Mouse (Mus musculus) embryonic facial prominence, embryonic 12.5 days (tissue): ENCODE measurements at regions not wholly inside any gene's neighbourhood (a gene's known extent, or its start where the extent isn't known, plus 50 kb on each side); places are given as distances from the start of the nearest gene placed in this dataset.

Source experiments
- ATAC-seq: fragments of 200-750 bp; cut with Nextera tagmentation; 2 replicates; pipeline ENCODE4 v1.8.0; 2017; ENCODE audit not compliant: insufficient number of reproducible peaks, insufficient read depth, low FRiP score, low TSS enrichment
- H3K27ac ChIP-seq: fragments of 300-500 bp; sonication (generic); 2 replicates; pipeline ENCODE4 v1.5.1; 2016; ENCODE audit warnings: mild to moderate bottlenecking
- H3K27me3 ChIP-seq: fragments of 300-500 bp; sonication (generic); 2 replicates; pipeline ENCODE4 v1.6.1; 2016; ENCODE audit warnings: mild to moderate bottlenecking, moderate library complexity
- H3K36me3 ChIP-seq: fragments of 300-500 bp; sonication (generic); 2 replicates; pipeline ENCODE4 v1.6.1; 2016; ENCODE audit warnings: mild to moderate bottlenecking
- H3K4me1 ChIP-seq: fragments of 300-500 bp; sonication (generic); 2 replicates; pipeline ENCODE4 v1.6.1; 2016
- H3K4me2 ChIP-seq: fragments of 300-500 bp; sonication (generic); replicated peaks from 2 replicates; pipeline ENCODE4 v1.6.1; 2016; ENCODE audit warnings: mild to moderate bottlenecking, moderate library complexity
- H3K4me3 ChIP-seq: fragments of 300-500 bp; sonication (generic); 2 replicates; pipeline ENCODE4 v1.5.1; 2016; ENCODE audit warnings: mild to moderate bottlenecking
- H3K9ac ChIP-seq: fragments of 300-500 bp; sonication (generic); 2 replicates; pipeline ENCODE4 v1.6.1; 2016; ENCODE audit warnings: mild to moderate bottlenecking, moderate library complexity
- H3K9me3 ChIP-seq: fragments of 300-500 bp; sonication (generic); 2 replicates; pipeline ENCODE4 v1.6.1; 2016; ENCODE audit warnings: mild to moderate bottlenecking, moderate library complexity
- WGBS: fragments of 180-500 bp; shearing (Covaris S2); methylation state at CpG from one replicate; pipeline ENCODE4 v1.1.7; 2016; 5-methylcytosine and 5-hydroxymethylcytosine counted together

DNA sequence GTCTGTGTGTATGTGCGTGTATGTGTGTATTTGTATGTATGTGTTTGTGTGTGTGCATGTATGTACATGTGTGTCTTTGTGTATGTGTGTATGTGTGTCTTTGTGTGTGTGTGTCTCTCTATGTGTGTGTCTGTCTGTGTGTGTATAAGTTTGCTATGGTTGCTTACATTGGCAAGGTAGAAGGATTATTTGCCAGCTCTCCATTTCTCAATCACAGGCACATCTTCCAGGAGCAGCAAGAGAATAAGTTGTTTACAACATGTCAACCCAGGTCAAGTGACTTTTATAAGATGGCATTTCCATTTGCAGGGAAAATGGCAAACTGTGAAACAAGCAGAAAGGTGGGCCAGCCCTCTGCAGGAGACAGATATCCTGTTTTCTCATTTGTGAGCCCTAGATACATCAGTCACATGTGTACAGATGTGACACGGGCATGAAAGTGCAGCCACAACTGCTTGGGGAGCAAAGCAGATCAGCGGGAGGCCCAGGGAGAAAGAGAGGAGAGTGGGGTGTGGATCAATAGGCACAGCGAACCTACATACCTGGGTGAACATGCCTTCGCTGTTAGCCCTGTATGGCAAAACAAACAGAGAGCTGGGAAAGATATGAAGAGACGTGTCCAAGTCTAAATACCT is 86.1 kb downstream of the Psmg1 start:
- Histone ChIP-seq H3K4me2 (no peak overlapping the region), H3K27ac (0 out of 2 replicates have a peak overlapping the region, but pooled peaks have one; percentile 4), H3K36me3 (no peaks in the 10 kb centered on the region), H3K9ac (no peak overlapping the region), H3K27me3 (no peaks in the 10 kb centered on the region), H3K4me3 (no peak overlapping the region), H3K9me3 (no peaks in the 10 kb centered on the region), H3K4me1 (no peaks in the 10 kb centered on the region)
- WGBS, result 79% methylated on average over 6 of the region's 6 CpGs
- no peak for ATAC-seq

DNA sequence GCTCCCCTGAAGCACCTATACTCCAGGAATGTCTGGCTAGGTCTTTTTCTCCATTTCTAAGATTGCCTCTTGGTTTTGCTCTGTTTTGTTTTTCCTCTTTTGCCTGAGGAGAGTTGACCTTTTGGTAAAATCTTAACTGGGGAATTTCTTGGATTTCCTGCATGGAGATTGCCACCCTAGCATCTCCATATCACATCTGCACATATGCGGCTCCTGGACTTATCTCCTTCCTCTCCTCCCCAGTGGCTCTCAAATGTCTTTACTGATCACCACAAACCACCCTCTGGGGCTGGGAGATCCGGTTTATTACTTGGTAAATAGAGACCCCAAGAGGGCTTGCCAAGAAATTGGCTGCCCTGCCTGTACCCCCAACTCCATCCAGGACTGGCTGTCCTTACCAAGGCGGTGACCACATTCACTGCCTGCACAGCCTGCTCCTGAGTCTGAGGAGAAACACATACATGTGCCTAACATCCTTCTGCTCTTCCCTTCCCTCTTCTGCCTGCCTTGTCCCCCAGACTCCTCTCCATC is 87.3 kb downstream of the Psmg1 start:
- no peaks in the 10 kb centered on the region for H3K27me3 ChIP-seq
- H3K27ac ChIP-seq, result no peak overlapping the region
- WGBS, result 39% methylated on average over 3 of the region's 3 CpGs
- H3K36me3 ChIP-seq, result no peaks in the 10 kb centered on the region
- H3K4me1 ChIP-seq, result no peaks in the 10 kb centered on the region
- H3K4me3 ChIP-seq, result no peak overlapping the region
- no peak for ATAC-seq
- H3K9ac ChIP-seq, result no peak overlapping the region
- H3K9me3 ChIP-seq, result no peaks in the 10 kb centered on the region
- H3K4me2 ChIP-seq, result no peak overlapping the region

DNA sequence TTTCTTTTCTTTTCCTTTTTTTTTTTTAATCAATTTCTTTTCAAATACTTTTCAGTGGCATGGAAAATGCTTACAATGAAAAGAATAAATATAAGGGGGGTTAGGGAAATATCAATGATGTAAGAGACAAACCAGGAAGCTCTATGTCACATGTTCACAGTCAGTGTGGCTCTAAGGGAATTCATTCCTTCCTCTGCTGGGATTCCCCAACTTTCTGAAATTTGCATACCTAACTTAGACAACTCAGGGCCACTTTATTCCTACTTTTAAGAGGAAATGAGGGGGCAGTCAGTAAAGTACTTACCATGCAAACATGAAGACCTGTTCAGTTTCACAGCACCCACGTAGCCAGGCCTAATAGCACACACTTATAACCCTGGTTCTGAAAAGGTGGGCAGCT is 88.6 kb downstream of the Psmg1 start:
- 84% methylated on average over 1 of the region's 1 CpGs for WGBS
- no peaks in the 10 kb centered on the region for H3K9me3 ChIP-seq
- no peak overlapping the region for H3K27ac ChIP-seq
- ATAC-seq, result no peak
- H3K4me1 ChIP-seq, result no peaks in the 10 kb centered on the region
- H3K27me3 ChIP-seq, result no peaks in the 10 kb centered on the region
- no peak overlapping the region for H3K4me3 ChIP-seq
- H3K36me3 ChIP-seq, result no peaks in the 10 kb centered on the region
- no peak overlapping the region for H3K9ac ChIP-seq
- H3K4me2 ChIP-seq, result no peak overlapping the region

DNA sequence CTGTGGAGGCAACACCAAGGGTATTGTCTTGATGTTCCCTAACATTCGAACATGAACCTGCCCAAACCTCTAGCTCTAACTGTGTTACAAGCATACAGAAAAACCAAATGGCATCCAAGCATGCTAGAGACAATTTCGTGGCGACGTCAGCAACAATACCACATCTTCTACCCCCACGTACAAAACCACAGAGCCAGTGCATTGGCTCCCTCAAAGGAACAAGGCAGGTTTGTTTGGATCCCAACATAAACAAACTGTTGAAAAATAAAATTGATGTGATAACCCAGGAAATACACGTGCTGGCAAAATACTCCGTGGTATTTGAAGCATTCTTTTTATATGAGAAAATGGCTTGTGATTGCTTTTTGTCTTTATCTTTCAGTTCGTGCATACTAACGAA is 89.4 kb downstream of the Psmg1 start:
- no peak overlapping the region for H3K4me2 ChIP-seq
- no peak for ATAC-seq
- 75% methylated on average over 9 of the region's 9 CpGs for WGBS
- no peak overlapping the region for H3K27ac ChIP-seq
- no peaks in the 10 kb centered on the region for H3K9me3 ChIP-seq
- no peak overlapping the region for H3K4me3 ChIP-seq
- no peak overlapping the region for H3K9ac ChIP-seq
- no peaks in the 10 kb centered on the region for H3K36me3 ChIP-seq
- no peaks in the 10 kb centered on the region for H3K27me3 ChIP-seq
- no peaks in the 10 kb centered on the region for H3K4me1 ChIP-seq

- Histone ChIP-seq H3K4me2 (no peak overlapping the region), H3K4me3 (no peak overlapping the region), H3K4me1 (no peaks in the 10 kb centered on the region), H3K27me3 (no peaks in the 10 kb centered on the region), H3K9me3 (no peaks in the 10 kb centered on the region), H3K27ac (no peak overlapping the region), H3K36me3 (no peaks in the 10 kb centered on the region), H3K9ac (no peak overlapping the region)
- no peak for ATAC-seq
- 66% methylated on average over 9 of the region's 9 CpGs for WGBS
Measured at GRCm38 (mm10) chr16:95900181-95900580, 90.6 kb downstream of the Psmg1 start.

- H3K4me1 ChIP-seq, result no peaks in the 10 kb centered on the region
- H3K9me3 ChIP-seq, result no peaks in the 10 kb centered on the region
- no peak for ATAC-seq
- no peak overlapping the region for H3K4me3 ChIP-seq
- no peaks in the 10 kb centered on the region for H3K27me3 ChIP-seq
- WGBS, result 88% methylated on average over 3 of the region's 3 CpGs
- no peak overlapping the region for H3K4me2 ChIP-seq
- no peaks in the 10 kb centered on the region for H3K36me3 ChIP-seq
- H3K9ac ChIP-seq, result no peak overlapping the region
- H3K27ac ChIP-seq, result no peak overlapping the region
Measured at GRCm38 (mm10) chr16:95899672-95900071, 91.1 kb downstream of the Psmg1 start.

GRCm38 (mm10) chr16:95897843-95898242 is 92.9 kb downstream of the Psmg1 start:
- Histone ChIP-seq H3K4me3 (no peak overlapping the region), H3K27ac (no peak overlapping the region), H3K9me3 (no peaks in the 10 kb centered on the region), H3K4me2 (no peak overlapping the region), H3K36me3 (no peaks in the 10 kb centered on the region), H3K9ac (no peak overlapping the region), H3K27me3 (no peaks in the 10 kb centered on the region), H3K4me1 (no peaks in the 10 kb centered on the region)
- no peak for ATAC-seq
- WGBS, result 78% methylated on average over 7 of the region's 7 CpGs

DNA sequence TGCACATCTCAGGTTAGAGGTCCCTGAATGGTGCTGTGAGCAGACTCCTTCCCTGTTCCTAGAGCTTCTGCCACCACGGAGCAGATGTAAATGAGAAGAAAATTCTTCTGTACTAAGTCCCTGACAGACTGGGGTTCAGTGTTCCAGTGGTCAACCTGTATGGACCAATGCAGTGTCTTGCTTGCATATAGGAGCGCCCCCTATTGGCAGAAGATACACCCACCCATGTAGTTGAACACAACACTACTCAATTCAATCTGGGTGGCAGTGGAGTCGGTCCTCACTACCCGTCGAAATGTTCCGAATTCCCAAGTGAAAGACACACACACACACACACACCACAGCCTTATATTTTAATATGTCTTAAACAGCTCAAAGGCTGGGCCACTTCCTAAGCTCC is 94.6 kb downstream of the Psmg1 start:
- ATAC-seq, result no peak
- 72% methylated on average over 6 of the region's 6 CpGs for WGBS

GRCm38 (mm10) chr16:95893534-95894290 is 97.0 kb downstream of the Psmg1 start:
- H3K9me3 ChIP-seq, result no peaks in the 10 kb centered on the region
- 76% methylated on average over 6 of the region's 6 CpGs for WGBS
- H3K4me3 ChIP-seq, result no peak overlapping the region
- ATAC-seq, result no peak
- H3K36me3 ChIP-seq, result no peaks in the 10 kb centered on the region
- H3K4me2 ChIP-seq, result no peak overlapping the region
- no peaks in the 10 kb centered on the region for H3K4me1 ChIP-seq
- H3K27ac ChIP-seq, result no peak overlapping the region
- no peak overlapping the region for H3K9ac ChIP-seq
- H3K27me3 ChIP-seq, result no peaks in the 10 kb centered on the region

More for the DNA sequence above, 94.6 kb downstream of the Psmg1 start:
- Histone ChIP-seq H3K4me2 (no peak overlapping the region), H3K4me1 (no peaks in the 10 kb centered on the region), H3K9me3 (no peaks in the 10 kb centered on the region), H3K4me3 (no peak overlapping the region), H3K36me3 (no peaks in the 10 kb centered on the region), H3K27me3 (no peaks in the 10 kb centered on the region), H3K27ac (no peak overlapping the region), H3K9ac (no peak overlapping the region)

- H3K9me3 ChIP-seq, result no peaks in the 10 kb centered on the region
- WGBS, result 80% methylated on average over 3 of the region's 3 CpGs
Measured at GRCm38 (mm10) chr16:95892356-95892755, 98.4 kb downstream of the Psmg1 start.

GRCm38 (mm10) chr16:95886131-95886530 is 104.6 kb downstream of the Psmg1 start:
- Histone ChIP-seq H3K9me3 (no peaks in the 10 kb centered on the region), H3K36me3 (no peaks in the 10 kb centered on the region), H3K4me1 (no peaks in the 10 kb centered on the region), H3K9ac (no peak overlapping the region), H3K4me2 (no peak overlapping the region), H3K27ac (no peak overlapping the region), H3K27me3 (no peaks in the 10 kb centered on the region), H3K4me3 (no peak overlapping the region)
- 70% methylated on average over 1 of the region's 1 CpGs for WGBS
- no peak for ATAC-seq

More at GRCm38 (mm10) chr16:95892356-95892755, 98.4 kb downstream of the Psmg1 start:
- no peaks in the 10 kb centered on the region for H3K27me3 ChIP-seq
- ATAC-seq, result no peak
- H3K4me3 ChIP-seq, result no peak overlapping the region
- H3K4me2 ChIP-seq, result no peak overlapping the region
- no peak overlapping the region for H3K9ac ChIP-seq
- H3K4me1 ChIP-seq, result no peaks in the 10 kb centered on the region
- no peaks in the 10 kb centered on the region for H3K36me3 ChIP-seq
- no peak overlapping the region for H3K27ac ChIP-seq

GRCm38 (mm10) chr16:95873297-95873696 is 117.5 kb downstream of the Psmg1 start:
- Histone ChIP-seq H3K27me3 (no peaks in the 10 kb centered on the region), H3K36me3 (no peaks in the 10 kb centered on the region), H3K4me1 (peaks cover 13% of the 10 kb centered on the region), H3K4me3 (no peak overlapping the region), H3K27ac (no peak overlapping the region), H3K9ac (no peak overlapping the region), H3K9me3 (no peaks in the 10 kb centered on the region), H3K4me2 (no peak overlapping the region)
- ATAC-seq, result no peak
- 93% methylated on average over 4 of the region's 4 CpGs for WGBS
